Mouse (Mus musculus) liver (tissue): ENCODE results near the gene Akr1b10.
"Not testable (repeated sequence)": the region's sequence is repeated elsewhere in the genome, so short reads cannot be mapped to it uniquely, and the experiment has no call there.

ENCODE experiments used
- DNase-seq: peaks from one replicate; pipeline ENCODE4 v3.0.0-alpha.2; 2020; ENCODE audit warnings: mixed read lengths

The Akr1b10 gene

DNA sequence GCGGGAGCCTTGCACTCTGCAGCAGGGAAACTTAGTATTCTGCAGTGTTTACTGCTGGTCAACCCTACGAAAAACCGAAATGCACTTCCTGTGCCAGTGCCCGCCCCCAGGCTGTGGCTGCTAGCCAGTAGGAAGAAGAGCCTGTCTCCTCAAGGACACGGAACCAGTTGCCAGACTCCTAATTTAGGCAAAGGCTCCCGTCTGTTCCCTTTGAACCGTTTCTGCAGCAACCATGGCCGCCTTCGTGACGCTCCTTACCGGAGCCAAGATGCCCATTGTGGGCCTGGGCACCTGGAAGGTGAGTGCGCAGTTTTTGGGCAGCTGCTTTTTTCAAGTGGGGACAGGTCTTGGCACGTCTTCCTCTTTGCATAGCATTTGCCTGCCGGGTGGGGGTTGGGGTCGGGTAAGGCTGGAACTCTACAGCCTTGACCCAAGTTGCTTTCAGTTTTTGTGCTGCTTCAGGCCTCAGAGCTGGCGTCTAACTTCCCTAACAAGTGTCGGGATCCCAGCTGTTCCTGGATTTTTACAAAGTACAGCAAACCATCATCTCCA, at the start of gene Akr1b10:
Gene Akr1b10, plus strand, starts transcription at position 109 of the 552 bp plus-strand sequence.
- peak; percentile 63 for DNase-seq

GRCm38 (mm10) chr6:34334673-34335072, 49.3 kb upstream of the Akr1b10 start:
- no peak for DNase-seq

DNA sequence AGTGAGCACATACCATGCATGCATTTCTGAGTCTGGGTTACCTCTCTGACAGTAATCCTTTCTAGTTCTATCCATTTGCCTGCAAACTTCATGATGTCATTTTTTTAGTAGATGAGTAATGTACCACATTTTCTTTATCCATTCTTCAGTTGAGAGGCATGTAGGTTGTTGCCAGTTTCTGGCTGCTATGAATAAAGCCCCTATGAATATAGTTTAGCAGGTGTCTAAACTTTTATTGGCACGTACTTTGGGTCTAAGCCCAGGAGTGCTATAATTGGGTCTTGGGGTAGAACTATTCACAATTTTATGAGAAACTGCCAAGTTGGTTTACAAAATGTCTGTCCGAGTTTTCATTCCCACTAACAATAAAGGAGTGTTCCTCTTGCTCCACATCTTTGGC, 46.2 kb upstream of the Akr1b10 start:
- DNase-seq: no peak

DNA sequence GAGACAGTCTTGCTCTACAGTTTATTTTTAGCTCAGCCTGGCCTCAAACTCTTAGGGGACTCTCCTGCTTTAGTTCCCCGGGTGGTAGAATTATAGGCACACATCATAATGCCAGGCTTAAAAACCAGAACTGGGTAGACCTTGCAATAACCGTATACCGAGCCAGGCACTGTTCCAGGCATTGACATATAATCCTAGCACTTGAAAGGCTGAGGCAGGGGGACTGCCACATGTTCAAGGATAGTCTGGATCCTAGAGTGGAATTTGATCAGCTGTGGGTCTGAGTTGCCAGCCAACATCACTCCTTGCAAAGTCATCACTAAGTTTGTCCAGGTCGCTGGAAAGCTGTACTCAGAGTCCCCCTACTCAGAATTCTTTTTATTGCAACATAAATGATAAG, 42.0 kb upstream of the Akr1b10 start:
- no peak for DNase-seq

DNA sequence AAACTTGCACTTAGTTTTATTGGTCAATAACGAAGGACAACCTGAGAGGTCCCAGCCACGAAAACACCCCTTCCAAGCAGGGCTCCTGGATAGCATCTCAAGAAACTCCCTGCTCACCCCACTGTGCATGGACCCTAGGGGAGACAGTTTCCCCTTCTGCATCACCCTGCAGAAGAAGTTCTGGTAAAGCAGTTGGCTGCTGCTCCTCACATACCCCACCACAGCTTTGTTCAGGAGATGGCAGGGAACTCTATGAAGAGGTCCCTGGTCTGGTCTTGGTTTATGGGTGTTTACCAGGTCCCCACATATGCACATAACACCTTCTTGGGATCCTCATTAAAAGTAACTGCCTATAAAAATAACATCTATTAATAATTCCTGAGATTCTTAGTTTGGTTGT, 41.5 kb upstream of the Akr1b10 start:
- no peak for DNase-seq

DNA sequence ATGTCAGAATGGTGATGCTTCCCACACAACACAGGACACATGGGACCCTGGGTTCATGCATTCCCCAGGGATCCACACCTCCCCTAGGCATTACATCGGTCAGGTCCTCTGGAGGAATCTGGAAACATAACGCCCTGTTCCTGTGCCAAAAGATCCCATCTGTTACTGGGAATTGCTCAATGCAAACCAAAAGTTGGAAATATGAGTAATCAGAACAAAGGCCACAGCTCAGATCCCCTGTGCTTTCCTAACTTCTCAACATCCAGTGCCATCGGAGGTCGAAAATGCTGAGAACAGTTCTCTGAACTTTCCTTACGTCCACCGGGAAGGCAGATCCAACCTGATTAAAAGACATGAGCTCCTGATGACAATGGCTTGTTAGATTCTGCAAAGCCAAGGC, 40.6 kb upstream of the Akr1b10 start:
- no peak for DNase-seq

DNA sequence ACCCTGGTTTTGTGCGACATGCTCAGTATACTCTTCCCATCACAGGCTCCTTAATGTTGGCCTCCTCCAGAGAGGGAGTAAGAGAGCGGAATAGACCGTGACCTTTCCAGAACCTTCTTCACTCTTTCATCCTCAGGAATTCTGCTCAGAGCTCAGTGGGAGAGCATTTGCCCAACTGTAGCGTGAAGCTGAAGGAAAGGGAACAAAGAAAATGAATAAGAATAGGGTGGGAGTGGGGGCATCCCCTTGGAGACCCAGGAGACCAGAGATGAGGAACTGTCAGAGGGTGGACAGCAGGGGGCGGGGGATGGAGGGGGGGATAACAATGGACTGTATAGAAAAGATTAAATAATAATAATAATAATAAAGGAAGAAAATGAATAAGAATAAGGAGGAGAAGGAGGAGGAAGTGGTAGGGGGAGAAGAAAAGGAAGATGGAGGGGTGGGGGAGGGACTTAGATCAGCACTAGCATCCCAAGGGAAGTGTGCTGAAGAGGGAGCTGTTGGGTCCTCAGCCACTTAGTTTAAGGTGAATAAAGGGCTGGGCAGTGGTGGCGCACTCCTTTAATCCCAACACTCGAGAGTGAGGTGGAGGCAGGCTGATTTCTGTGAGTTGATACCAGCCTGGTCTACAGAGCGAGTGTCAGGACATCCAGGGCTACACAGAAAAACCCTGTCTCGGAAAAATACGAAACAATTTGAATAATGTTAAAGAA, 39.7 kb upstream of the Akr1b10 start:
- DNase-seq: no peak

GRCm38 (mm10) chr6:34344935-34345334, 39.1 kb upstream of the Akr1b10 start:
- DNase-seq: no peak

GRCm38 (mm10) chr6:34346096-34346898, 37.7 kb upstream of the Akr1b10 start:
- peak; percentile 61 for DNase-seq

- no peak for DNase-seq
Measured at GRCm38 (mm10) chr6:34350037-34350699, 33.9 kb upstream of the Akr1b10 start.

DNA sequence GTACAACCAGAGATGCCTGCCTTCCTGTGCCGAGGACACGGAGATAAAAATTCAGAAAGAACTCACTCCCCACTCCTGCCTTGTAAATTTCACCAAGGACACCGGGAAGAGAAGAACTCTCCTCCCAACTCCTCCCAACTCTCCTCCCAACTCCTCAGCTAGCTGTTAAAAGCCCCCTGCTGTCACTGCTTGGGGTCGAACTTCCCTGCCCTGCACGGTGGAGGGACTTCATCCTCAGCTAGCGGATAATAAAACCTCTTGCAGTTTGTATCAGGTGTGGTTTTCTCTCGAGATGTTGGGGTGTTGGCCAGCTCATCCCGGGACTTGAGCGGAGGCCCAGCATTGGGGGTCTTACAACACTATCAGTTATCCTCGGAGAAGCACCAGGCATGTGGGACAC, 32.5 kb upstream of the Akr1b10 start:
- not testable (repeated sequence) for DNase-seq

DNA sequence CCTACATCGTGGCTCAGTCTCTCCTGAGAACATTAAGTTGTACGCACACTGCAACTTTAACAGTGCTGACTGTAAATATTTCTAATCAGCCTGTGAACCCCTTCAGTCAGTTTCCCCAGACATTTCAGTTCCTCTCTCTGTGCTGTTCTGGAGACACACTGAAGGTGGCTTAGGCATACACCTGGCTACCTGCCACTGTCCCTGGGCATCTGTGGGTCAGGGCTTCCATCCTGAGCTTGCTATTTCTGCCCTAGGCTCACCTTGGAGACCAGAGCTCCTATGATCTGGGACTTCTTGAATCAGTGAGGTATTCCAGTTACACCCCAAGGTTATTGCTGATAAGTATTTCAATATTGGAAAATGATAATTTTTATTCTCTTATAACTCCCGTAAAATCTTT, 31.6 kb upstream of the Akr1b10 start:
- DNase-seq: no peak

- DNase-seq: peak; percentile 24
Measured at GRCm38 (mm10) chr6:34353658-34354353, 30.2 kb upstream of the Akr1b10 start, which contains the start of gene Akr1b8. Gene Akr1b8 (plus strand): TSS chr6:34354119.

DNA sequence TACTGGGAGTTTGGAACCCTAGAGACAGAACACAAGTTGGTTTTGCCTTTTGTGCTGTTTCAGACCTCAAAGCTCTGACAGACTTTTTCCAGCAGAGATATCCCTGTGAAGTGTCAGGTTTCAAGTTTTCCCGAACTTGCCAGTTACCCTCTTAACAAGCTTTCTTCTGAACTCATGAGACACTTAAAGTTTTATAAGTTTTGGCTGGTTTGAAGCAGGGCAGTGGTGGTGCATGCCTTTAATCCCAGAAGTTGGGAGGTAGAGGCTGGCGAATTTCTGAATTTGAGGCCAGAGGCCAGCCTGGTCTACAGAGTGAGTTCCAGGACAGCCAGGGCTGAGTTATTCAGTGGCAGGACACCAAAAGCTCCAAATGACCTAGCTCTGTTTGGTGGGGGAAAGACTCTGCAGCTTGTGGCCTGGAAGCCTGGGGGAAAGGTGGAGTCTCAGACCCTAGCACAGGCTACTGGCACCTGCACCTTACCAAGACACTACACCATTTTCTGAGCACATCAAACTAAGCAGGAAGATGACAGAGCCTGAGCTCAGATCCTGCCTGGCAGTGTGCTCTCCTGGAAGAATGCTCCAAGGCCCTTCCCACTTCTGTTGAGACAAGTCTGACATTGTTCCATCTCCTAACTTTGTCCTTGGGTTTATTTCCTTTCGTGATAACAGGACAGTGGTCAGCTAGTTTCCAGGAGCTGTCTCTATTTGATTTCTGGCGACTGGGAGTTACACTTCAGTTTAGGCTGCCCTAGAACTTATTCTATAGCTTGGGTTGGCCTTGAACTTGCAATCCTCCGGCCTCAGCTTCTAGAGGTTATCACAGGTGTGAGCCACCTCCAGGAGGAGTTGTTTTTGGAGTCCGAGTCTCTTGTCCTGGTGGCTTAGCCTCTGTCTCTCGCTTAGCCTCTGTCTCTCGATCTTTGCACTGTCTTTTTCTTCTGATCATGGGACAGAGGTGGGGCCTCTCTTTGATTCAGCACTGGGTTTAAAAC, 29.4 kb upstream of the Akr1b10 start:
- DNase-seq: no peak

DNA sequence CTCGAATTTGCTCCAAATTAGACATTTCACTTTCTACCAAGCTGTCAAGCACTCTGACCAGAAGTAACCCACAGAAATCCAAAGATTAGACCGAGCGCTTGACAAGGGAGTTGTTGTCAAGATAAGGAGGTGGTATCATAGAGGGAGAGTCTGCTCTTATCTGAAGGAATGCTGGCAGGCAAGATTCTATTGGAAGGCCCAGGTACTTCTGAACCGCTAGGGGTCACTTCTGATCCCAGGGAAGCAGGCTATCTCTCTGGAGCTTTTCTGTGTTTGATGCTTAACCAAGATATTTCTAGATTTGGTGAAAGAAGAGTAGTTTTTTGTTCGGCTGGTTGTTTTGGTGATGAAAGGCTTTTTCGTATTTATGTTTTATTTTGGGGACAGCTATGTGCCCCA, 28.7 kb upstream of the Akr1b10 start:
- no peak for DNase-seq

- DNase-seq: no peak
Measured at GRCm38 (mm10) chr6:34355841-34356240, 28.2 kb upstream of the Akr1b10 start.

DNA sequence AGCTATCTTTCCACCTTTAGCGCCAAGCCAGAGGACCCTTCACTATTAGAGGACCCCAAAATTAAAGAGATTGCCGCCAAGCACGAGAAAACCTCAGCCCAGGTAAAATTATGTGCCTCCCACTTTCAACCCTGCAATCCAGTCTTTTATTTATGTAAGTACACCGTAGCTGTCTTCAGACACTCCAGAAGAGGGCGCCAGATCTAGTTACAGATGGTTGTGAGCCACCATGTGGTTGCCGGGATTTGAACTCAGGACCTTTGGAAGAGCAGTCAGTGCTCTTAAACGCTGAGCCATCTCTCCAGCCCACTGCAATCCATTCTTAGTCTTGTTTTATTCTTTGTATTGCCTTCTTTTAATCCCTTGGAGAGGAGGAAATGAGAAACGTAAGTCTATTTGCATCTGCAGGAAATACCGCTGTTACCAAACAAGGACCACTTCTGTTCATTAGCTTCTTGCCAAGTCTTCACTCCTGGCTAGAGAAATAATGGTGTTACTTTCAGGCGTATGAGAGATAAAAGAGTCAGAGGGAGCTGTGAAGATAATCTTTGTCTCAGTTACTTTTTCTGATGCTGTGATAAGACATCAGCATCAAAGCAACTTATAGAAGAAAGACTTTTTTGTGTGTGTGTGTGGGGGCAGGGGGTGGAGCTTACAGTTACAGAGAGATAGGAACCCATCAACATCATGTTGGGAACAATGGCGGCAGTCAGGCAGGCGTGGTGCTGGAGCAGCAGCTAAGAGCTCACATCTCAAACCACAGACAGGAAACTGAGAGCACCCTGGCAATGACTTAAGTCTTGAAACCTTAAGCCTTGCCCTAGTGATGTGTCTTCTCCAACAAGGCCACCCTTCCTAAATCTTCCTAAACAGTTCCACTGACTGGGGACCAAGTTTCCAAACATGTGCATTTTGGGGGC, 19.5 kb upstream of the Akr1b10 start:
- DNase-seq: no peak

DNA sequence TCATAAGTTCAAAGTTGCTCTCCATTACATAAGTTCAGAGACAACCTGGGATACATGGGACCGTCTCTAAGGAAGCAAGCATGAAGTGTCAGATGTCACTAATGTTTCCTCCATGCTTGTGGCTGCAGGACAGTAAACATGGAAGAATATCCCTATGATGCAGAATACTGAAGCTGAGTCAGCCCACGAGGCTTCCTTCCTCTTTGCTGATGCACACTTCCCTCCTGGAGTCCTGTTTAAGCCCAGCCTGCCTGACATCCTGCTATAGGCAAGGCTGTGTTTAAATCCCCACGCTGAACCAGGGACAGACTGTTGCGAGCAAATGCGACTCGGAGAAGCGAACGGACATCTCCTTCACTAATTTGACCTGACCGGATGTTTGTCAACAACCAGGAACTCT, 16.0 kb upstream of the Akr1b10 start:
- DNase-seq: peak; percentile 11

- DNase-seq: no peak
Measured at GRCm38 (mm10) chr6:34370081-34370480, 13.9 kb upstream of the Akr1b10 start.

- DNase-seq: peak; percentile 75
Measured at GRCm38 (mm10) chr6:34371700-34372351, 12.2 kb upstream of the Akr1b10 start.
